Mouse (Mus musculus): ENCODE measurements at regions not wholly inside any gene's neighbourhood (a gene's known extent, or its start where the extent isn't known, plus 50 kb on each side); places are given as distances from the start of the nearest gene placed in this dataset.

DNA sequence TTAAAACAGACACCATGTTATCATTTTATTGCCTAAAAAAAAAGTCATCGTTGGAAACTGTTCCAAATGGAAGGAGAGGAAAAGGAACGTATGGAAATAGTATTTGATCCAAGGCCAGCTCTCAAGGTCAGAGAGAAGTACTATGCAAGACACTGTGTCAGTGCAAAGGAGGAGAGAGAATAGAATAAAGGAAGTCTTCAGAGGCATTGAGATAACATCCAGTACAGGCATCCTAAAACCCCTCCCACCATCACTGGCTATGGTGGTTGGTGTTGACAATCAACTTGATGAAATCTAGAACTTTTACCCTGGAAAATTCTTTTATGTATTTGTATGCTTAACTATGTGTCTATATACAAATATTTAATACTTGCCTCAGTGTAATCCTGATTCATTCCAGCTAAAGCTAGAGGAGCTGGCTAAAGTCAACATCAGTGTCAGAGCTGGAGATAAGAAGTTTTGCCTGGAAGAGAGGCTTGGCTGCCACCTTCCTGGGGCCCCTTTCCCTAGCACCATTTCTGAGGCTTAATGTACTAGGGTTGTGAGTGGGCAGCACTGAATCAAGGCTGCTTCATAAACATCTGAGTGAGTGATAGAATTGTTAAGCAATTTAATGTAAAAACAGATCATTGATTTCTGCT lies 104.1 kb upstream of the Tmtc1 start:
- no peak for DNase-seq (ENCODE audit: low spot score in 2 of 2)

- no peak for DNase-seq (ENCODE audit: low spot score in 2 of 2)
Measured at GRCm38 (mm10) chr6:148543047-148543446, 98.9 kb upstream of the Tmtc1 start.

GRCm38 (mm10) chr6:148541981-148542380 lies 97.8 kb upstream of the Tmtc1 start:
- DNase-seq (ENCODE audit: low spot score in 2 of 2) = no peak

DNA sequence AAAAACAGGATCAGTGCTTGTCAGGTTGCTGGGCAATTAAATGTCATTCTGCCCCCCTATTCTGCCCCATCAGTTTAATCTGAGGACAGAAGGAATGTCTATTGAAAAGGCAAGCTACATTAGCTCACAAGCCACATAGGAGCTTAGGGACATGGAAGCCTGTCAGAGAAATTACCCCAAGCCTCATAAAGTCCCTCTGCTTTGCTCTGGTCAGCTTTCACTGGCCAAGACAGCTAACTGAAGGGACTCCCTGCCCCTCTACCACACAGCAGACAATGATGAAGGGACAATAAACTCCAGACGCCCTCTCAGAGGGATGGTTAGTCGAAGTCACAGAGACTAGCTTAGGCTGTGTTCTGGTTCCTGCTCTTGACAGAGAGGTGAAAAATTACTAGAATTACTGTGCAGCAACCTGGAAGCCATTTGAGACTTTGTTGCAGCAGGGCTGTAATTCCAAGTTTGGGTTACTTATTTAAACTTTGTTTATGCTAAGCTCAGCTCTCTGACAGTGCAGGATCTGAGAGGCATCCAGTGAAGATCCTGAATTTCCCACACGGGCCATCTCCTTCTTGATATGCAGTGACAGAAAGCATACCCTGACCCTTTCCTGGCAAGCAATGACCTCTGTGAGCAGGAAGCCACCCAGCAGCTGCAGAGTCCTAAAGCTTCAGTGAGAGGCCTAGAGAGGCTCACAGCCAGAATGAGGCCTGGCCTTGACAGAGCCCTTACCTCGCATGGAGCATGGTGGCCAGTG lies 95.2 kb upstream of the Tmtc1 start:
- no peak for DNase-seq (ENCODE audit: low spot score in 2 of 2)

GRCm38 (mm10) chr6:148534364-148534763 lies 90.2 kb upstream of the Tmtc1 start:
- no peak for DNase-seq (ENCODE audit: low spot score in 2 of 2)

GRCm38 (mm10) chr6:148531068-148531467 lies 86.9 kb upstream of the Tmtc1 start:
- DNase-seq (ENCODE audit: low spot score in 2 of 2) = no peak

DNA sequence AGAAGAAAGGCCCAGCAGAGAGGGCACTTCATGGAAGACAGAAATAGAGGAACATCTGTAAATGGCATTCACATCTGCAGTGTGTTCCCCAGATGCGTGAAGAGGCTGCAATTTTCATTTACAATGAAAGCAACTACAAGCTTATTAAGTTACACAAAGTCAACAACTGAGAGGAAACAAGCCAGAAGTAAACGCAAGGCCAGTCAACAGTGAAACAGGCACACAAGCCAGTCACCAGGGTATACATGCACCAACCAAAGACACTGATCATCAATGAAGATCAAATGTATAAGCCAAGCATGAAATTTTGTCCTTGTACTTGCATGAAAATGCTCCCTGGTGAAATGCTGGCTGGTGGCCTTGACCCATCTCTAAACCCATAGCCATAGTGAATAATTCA lies 84.4 kb upstream of the Tmtc1 start:
- no peak for DNase-seq (ENCODE audit: low spot score in 2 of 2)

DNA sequence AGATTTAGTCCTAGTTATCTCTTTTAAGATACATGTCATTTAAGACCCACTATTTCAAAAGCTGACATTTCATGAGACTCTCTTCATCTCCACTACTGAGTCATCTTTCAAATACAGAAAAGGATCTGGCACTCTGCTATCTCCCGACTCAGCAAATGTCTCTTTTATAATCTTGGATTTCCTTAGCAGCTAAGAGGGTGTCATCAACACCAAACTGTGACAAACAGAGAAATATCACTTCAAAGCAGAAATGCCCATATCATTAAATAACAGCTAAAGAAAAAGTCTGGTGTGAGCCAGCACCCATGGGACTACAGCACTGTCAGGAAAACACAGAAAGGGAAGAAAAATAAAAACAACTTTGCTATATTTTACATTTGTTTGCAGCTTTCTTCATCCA lies 78.7 kb upstream of the Tmtc1 start:
- DNase-seq (ENCODE audit: low spot score in 2 of 2) = no peak

DNA sequence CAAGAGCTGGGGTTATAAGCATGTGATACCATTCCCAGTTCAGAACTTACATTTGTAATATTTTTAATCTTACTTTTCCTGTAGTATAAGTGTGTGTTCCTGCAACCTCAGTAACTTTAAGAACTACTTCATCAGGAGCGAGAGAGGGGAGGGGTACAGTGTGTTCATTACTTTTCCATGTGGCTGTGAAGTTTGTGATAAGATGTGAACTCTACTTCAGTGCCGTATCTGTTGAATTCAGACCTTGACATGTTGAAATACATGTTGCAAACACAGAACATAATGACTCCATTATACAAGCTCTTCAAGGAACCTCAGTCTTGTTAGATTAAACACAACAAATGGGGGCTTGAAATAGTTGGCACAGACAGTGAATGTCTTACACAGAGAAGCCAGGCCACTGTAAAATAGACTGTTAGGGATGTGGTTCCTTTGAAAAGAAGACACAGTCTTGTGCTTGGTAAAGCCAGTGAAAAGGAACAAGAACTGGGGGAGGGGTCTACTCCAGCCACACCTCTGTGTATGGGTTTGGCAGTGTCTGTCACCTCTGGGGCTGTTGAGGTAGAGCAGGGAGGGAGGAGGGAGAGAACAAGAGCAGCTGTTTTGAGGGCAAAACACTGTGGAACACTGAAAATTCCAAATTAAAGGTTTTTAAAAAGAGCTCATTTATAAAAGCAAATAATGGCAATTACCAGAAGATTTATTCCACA lies 73.5 kb upstream of the Tmtc1 start:
- no peak for DNase-seq (ENCODE audit: low spot score in 2 of 2)

- DNase-seq (ENCODE audit: low spot score in 2 of 2) = no peak
Measured at GRCm38 (mm10) chr6:148516654-148517053, 72.5 kb upstream of the Tmtc1 start.

DNA sequence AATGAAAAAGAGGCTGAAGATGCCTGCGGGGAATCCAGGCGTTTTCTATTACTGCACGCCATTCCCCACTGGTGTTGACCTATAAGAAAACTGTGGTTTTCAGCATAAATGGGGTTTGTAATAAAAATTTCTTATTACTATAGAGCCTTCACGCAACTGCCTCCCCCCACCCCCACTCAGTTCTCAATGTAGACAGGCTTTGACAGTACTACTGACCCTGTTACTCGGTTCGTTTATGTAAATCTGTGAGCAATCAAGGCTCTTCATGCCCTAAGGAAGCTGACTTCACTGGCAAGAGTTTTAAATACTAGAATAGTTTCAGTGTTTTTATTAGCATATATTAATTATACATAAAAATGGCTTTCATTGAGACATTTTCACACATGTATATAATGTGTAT lies 70.9 kb upstream of the Tmtc1 start:
- no peak for DNase-seq (ENCODE audit: low spot score in 2 of 2)

DNA sequence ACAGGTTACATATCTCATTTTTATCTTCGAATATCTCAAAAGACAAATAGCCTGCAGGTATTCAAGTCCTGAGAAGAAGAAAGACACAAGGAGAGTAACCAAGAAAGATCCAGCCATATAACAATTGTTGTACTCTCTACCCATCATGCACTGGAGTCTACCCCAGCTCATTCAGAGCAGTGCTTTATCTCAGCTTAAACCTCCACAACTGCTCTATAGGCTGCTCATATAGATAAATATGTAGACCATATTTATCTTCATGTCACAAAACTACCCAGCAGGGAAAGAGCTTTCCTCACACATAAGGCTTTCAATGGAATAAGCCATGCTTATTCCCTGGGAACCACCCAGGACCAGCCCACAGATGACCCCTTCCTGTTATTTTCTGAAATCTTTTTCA lies 70.5 kb upstream of the Tmtc1 start:
- no peak for DNase-seq (ENCODE audit: low spot score in 2 of 2)

DNA sequence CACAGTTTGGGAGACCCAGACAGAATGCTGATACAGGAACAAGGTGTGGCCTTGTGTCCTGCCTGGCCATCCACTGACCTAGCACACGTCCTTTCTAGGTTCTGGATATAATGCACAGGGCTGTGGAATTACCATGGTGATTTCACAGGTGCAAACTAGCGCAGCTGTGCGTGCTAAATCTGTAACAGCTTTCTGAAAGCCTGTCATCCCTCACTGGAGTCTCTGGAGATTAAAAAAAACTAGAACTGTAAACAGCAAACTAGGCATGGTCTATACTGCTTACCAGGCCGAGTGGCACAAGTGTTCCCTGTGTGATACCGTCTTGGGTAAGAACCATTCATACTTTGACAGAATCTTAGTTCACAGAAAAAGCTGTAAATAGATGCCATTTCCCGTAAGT lies 69.9 kb upstream of the Tmtc1 start:
- no peak for DNase-seq (ENCODE audit: low spot score in 2 of 2)

GRCm38 (mm10) chr6:148513134-148513533 lies 68.9 kb upstream of the Tmtc1 start:
- DNase-seq (ENCODE audit: low spot score in 2 of 2) = no peak

- no peak for DNase-seq (ENCODE audit: low spot score in 2 of 2)
Measured at GRCm38 (mm10) chr6:148505325-148505724, 61.1 kb upstream of the Tmtc1 start.

- DNase-seq (ENCODE audit: low spot score in 2 of 2) = no peak
Measured at GRCm38 (mm10) chr6:148500251-148501179, 56.3 kb upstream of the Tmtc1 start.

Data from adrenal gland, postnatal 4 days (tissue).